Mouse (Mus musculus) layer of hippocampus, postnatal 14 days (tissue): ENCODE measurements around the gene Kmt2c. TPM values are rescaled to one million over a fixed set of nuclear protein-coding genes. Genes with fewer than 3 reads are reported as not detected.
"Not testable (repeated sequence)": the region's sequence is repeated elsewhere in the genome, so short reads cannot be mapped to it uniquely, and the experiment has no call there.

Source experiments
- DNase-seq, 2 experiments: peaks; one replicate each; pipeline ENCODE4 v3.0.0; 2021 to 2022; ENCODE audit warnings: low spot score in 2 of 2, mixed read lengths in 1 of 2
- total RNA-seq, 2 experiments: library from RNA; stranded (reverse); gene quantifications; 2 replicates each; pipeline ENCODE4 v1.2.3; 2021

Kmt2c gene
- total RNA-seq, 2 experiments from 2014 or later: 79.9 to 88.1 TPM

DNA sequence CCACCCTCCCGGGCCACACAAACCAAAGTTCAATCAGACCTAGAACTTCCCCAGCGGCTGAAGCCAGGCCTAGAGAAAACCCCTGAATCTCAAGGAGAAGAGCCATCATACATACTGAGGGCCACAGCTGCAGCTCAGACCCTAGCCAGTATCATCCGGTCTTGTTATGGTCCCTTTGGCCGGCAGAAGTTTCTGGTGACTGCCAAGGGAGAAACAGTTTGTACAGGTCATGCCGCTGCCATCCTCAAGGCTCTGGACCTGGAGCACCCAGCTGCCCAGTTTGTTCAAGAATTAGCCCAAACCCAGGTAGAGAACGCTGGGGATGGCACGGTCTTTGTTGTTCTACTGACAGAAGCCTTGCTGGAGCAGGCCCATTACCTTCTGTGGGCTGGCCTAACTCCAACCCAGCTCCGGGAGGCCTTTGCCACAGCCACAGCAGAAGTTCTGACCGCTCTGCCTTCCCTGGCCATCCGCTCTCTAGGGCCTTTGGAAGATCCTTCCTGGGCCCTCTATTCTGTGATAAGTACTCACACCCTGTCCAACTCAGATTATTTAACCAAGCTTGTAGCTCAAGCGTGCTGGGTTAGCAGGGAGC, 17.8 kb upstream of the Kmt2c start:
- no peak for DNase-seq

DNA sequence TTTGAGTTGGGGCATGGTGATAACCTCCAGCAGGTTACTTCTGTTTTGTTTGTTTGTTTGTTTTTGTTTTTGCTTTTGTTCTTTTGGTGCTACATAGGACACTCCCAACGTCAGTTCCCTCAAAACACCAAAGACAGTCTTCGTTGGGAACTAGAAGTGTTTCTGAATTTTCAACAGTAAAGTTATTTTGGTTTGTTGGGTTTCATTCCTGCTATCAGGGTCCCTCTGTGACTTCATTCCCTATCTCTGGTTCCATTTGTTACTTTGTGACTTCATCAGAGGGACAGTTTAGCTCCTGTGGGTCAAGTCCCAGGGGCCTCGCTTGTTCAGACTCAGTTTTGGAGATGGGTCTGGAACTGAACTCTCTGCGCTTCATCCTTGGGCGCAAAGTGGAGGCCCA, 17.2 kb upstream of the Kmt2c start, which contains the start of gene Cct8l1:
TSS of gene Cct8l1 (plus strand) at position 301 of the 400 bp plus-strand sequence.
- DNase-seq: no peak

DNA sequence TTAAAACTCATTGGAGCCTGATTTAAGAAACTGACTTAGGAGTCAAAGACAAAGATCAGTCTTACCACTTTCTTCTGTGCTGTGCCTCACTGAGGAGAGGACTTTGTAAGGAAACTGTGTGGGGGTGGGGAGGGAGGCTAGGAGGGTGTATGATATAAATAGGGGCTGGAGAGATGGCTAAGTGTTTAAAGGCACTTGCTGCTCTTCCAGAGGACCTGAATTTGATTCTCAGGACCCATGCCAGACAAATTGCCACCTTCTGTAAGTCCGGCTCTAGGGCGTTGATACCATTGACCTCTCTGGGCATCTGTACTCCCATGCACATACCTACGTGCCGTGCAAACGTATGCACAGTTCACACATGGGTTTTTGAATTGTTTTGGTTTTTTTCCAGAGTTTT, 7.5 kb upstream of the Kmt2c start:
- no peak for DNase-seq

DNA sequence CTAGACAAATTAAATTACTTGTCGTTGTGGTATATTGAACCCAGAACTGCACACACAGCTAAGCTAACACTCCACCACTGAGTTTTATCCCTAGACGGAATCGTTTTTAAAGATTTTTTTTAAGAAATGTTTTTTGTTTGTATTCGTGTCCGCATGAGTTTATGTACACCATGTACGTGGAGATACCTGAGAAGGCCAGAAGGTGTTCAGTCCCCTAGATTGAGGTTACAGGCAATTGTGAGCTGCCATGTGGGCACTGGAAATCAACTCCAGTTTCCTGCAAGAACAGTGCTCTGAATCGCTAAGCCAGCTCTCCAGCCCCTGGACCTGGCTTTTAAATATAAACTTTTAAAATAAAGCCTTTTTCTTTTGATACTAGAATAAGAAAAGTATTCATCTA, 2.1 kb upstream of the Kmt2c start:
- no peak for DNase-seq

DNA sequence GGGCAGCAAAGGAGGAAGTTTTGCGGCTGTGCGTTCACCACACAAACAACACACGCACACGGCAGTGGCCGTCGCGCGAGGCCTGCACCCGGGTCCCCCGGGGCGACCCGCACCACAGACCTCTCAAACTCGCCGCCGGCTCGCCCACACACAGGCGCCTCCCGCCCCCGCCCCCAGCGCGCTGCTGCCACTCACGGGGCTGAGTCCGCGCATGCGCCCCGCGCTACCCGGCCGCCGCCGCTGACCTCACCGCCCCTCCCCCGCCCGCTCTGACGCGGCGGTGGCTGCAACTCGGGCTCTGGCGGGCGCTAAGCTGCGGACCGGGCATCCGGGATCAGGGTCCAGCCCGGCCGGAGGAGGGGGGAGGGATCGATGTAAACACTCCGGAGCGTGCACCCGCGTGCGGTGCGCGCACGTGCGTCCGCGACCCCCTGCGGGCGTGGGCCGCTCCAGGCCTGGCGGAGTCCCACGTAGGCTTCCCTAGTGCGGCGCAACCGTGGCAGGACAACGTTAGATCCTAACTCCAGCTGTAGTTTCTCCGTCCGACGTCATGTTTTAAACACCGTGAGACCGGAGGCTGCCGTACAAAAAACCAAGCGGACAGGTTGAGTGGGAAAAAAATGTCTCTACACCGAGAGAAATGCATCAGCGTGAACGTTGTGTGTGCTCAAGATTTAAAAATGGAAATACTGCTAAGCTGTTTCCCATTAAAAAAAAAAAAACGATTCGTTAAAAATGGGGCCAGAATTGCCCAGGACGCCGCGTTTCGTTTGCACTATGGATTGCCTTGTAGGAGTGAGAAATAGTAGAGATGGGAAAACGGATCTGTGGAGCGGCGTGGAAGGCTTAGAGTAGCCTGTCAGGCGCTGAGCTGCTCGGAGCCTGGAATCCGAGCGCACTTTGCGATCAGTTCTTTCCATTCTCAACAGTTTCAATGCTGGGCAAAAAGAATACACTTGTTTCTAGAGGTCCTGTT, 1.1 kb upstream of the Kmt2c start:
- peak; percentile 97 to 98 for DNase-seq

DNA sequence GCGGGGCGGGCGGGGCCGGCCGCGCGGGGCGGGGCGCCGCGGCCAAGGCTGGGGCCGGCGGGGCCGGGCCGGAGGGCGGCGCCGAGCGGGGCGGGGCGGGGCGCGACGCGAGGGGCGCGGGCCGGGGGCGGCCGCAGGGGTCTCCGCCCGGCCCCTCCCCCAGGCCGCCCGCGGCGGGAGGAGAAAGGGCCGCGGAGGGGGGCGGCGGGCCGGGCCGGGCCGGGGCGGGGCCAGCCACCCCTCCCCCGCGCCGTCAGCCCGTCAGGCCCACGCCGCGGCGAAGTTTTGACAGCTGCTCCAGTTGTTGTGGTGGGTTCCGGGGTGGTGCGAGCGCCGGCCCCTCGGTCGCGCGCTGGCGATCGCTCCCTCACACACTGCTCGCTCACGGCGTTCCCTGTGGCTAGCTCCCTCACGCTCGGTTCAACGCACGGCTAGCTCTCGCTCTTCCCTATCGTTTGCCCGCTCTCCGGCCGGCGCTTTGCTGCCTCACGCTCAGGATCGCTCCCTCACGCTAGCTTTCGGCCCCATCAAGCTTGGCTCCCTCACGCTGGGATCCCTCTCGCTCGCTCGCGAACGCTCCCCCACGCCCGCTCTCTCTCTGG, 339 bp upstream of the Kmt2c start:
- DNase-seq: peak in 1 of 2 experiments; percentile 76

DNA sequence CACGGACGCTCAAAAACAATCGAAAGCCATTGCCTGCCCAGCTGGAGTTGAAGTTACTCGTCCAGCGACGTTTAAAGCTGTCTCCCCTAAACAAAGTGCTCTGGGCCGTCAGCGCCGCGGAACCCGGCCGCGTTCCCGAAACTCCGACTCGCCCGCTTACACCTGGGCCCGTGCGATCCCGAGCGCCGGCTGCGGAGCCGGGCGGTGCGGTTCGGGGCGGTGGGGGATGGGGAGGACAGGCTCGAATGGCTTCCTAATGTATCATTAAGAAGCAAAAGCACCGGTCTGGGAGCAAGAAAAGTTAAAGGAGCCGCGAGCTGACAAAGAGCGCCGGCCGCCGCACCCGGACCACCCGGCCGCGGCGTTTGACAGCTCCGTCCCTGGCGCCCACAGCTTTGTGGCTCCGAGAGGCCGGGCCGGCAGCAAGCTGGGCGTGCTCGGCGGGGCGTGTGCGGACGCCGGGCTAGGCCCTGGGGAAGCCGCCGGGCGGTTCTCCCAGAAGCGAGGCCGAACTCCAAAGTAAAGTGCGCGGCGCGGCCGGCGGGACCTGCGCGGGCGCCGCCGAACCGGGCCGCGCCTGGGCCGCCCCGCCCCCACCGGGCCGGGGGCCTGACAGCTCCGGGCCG, 750 bp downstream of the Kmt2c start:
- peak; percentile 32 to 37 for DNase-seq

DNA sequence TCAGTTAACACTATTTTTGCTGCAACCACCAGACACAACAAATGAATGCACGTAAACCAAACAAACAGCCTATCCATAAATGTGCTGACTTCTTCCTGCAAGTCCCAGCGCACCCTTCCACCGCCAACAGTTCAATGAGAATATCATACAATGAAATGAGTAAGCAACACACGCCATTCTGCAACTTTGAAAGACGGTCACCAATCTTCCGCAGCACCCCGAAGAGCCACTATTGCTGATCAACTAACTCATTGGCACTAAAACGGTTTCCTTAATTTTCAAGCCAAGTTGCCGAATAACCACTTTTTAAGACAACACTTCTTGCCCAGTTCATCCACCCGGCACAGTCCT, 1.2 kb downstream of the Kmt2c start:
- DNase-seq: no peak

DNA sequence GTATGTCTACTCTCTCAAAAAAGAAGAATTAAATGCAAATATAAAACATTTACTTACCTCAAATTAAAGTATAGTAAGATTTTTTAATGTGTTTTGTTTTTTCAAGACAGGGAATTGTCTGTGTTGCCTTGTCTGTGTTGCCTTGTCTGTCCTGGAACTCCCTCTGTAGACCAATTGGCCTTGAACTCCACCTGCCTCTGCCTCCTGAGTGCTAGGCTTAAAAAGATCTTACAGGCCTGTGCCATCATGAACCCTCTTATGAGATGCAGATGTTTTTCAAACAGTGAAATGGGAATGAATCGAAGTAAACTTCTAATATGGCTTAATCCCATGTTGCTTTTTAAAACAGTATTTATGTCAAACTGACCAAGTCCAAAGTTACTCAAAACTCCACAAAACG, 1.9 kb downstream of the Kmt2c start:
- no peak for DNase-seq

DNA sequence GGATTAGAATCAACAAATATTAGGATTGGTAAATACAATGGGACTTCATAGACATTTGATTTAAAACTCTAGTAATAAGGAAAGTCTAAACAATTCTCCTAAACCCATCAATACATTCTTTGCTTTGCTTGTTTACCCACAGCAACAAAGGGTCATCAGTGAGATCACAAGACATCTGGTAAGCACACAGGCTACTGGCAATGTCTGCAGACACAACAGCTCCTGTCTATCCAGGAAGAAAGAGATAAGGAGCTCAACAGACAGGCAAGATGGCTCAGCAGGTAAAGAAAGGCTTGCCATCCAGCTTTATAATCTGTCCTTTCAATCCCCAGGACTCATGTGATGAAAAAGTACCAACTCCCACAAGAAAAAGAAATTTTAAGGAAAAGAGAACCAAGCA, 19.7 kb downstream of the Kmt2c start:
- DNase-seq: no peak

DNA sequence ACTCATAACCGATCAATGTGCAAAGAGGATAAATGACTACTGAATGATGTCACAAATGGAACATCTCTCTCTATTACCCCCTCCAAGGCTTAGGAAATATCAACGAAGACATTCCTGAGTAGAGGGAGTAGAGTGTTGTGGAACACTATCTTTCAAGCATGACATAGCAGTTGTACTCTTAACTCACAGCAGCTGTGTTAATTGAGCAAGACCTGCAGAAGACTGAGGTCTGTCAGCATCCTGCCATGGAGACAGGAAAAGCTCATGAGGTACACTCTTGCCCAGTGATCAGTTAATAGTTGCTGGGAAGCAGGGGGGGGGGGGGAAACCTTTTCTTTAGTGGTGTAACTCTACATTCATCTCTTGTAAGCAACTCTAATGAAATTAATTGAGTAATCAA, 22.8 kb downstream of the Kmt2c start:
- no peak for DNase-seq

DNA sequence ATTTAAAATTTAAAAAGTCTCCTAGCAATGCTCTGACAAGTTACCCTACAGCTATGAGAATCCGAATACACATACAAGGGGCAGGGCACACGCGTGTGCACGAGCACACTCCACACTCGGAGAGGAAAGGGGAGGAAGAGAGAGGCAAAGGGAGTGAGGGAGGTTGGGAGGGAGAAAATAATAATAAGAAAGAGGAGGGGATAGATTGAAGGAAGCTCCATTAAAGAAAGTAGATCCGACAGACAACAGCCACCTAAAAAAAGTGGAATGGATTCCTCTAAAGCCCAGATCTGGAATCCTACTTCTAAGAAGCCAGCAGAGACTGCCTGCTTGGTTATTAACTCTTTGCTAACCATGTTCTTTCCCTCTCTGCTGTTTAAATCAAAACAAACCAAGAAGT, 26.5 kb downstream of the Kmt2c start:
- no peak for DNase-seq

DNA sequence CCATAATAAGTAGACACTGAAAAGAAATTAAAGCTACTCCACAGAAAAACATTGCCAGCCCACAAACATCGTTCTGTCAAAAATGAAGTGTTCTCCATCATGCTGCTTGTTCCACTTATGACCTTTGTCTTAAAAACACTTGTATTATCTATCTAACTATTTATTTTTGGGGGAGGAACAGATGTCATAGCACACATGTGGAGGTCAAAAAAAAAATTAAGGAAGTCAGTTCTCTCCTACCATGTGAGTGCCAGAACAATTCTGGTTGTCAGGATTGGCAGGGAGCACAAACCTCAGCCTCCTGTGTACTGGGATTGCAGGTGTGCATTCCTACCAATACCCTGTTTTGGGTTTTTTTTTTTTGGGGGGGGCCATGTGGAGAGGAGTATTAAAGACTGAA, 36.6 kb downstream of the Kmt2c start:
- no peak for DNase-seq

DNA sequence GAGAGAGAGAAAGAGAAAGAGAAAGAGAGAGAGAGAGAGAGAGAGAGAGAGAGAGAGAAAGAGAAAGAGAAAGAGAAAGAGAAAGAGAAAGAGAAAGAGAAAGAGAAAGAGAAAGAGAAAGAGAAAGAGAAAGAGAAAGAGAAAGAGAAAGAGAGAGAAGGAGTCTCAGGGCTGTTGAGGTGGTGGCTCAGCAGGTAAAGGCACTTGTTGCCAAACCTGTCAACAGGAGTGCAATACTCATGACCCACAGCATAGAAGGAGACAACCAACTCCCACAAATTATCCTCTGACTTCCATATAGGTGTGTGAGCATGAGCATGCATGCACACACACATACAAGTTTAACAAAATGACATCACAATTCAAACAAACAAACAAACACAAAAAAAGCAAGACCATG, 43.2 kb downstream of the Kmt2c start:
- DNase-seq: not testable (repeated sequence)

DNA sequence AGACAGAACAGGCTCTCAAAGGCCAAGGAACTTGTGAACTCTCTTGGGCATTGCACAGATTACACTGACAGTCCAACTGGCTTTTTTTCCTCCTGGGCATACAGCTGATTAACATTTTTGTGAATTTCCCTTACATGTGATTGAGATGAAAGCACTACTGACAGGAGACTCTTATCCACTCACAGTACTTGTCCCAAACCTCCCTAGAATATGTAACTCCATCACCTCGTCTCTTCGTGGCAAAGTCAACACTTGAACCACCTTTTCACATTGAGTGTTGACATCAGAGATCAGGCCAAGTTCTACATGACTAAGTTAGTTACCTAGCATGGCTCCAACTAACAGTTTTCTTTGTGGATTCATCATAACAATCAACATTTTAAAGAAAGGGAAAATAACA, 45.9 kb downstream of the Kmt2c start:
- DNase-seq: no peak

DNA sequence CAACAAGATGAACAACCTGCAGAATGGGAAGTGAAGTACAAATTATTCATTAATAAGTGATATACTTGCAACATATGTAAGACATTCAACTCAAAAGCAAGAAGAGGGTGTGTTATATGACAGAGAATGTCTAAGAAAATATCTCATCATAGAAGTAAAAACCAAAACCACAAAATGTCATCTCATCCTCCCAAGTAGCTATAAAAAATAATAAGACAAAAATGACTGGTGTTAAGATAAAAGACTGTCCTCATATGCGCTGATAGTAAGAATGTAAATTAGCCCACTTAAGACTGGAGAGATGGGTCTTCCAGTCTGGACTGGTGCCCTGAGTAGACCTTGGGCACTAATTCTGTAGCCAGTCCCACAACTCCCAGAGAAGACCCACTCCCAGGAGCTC, 61.1 kb downstream of the Kmt2c start:
- no peak for DNase-seq

DNA sequence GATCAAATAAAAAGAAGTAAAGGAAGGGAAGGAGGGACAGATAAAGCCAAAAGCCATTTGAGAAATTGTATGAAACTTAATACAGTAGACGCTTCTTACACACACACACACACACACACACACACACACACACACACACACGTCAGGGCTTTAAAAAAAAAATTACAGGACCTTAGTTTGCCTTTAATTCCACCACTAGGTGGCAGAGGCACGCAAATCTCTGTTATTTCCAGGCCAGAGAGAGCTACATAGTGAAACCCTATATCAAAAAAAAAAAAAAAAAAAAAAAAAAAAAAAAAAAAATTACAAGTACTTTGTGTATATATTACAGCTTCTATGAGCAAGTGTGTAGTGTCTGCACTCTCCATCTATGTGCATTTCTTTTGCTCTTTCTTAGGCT, 62.5 kb downstream of the Kmt2c start:
- peak; percentile 15 to 54 for DNase-seq

DNA sequence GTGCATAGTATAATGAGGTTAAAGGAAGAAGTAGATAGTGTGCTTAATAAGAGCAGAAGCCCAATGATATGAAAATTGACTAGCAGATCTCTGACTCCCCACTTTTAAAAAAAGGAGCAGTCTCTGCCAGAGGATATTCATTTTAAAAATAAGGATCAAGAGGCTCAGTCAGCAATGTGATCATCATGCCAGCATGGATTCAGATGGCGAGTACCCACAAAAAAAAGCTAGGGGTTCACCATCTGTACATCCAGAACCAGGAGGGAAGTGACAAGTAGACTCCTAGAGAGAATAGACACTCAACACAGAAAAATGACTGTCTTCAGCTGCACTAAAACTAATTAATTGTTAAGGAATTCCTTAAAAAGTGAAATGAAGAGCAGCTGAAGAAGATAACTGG, 76.0 kb downstream of the Kmt2c start:
- DNase-seq: peak in 1 of 2 experiments; percentile 10

DNA sequence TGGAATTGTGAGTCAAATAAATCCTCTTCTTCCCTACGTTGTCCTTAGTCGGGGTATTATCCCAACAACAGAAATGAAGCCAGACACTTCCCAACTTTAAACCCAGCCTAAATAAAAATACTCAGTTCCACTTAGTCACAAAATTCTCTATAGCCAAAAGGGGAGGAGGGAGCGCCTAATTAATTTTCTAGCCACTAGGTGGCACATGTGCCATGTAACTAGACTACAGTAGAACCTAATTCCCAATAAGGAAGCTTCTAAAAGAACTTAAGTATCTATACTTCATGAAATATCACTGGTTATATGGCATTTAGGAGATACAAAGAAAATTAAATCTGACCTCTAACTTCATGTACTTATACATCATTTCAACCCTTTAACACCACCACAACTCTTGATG, 78.0 kb downstream of the Kmt2c start:
- peak; percentile 51 to 78 for DNase-seq

DNA sequence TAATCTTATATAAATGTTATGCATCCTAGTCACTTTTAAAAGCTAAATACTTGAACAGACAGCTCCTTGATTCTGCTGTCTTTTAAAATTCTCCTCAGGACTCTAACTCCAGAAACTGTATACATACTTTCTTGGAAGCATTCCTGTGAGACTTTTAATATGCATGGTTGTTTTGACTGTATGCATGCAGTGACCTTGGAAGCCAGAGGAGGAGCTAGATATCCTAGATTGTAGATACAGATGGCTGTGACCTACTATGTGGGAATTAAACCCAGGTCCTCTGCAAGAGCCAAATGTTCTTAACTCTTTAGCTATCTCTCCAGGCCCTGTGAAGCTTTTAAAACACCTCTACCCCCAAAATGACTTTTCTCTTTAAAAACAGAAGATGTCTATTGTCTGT, 83.2 kb downstream of the Kmt2c start:
- DNase-seq: no peak

DNA sequence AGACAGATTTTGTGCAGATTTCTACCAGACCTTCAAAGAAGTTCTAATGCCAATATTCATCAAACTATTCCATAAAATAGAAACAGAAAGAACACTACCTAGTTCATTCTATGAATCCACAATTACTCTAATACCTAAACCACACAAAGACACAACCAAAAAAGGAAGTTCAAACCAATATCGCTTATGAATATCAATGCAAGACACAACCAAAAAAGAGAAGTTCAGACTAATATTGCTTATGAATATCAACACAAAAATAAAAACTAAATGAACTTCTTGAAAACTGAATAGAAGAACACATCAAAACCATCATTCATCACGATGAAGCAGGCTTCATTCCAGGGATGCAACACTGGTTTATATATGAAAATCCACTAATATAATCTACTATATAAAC, 101.9 kb downstream of the Kmt2c start:
- no peak for DNase-seq

DNA sequence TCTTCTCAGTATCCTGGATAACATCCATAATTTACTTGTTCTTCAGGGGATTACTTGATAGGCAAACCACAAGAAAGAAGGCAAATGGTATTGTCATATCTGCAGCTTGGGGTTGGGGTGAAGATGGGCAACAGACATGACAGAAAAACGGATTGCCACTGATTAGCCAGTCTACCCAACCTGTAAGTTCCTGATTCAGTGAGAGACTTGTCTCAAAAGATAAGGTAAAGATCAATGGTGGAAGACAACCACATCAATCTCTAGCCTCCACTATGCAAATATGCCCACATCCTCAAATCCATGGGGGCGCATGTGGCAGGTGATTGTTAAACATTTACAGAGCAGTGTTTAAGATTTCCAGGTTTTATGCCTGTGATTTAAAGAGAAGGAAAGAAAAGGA, 105.9 kb downstream of the Kmt2c start:
- no peak for DNase-seq
